Mouse (Mus musculus): ENCODE measurements around the gene Fgf2. TPM values are rescaled to one million over a fixed set of nuclear protein-coding genes. Genes with fewer than 3 reads are reported as not detected.

Gene Fgf2
- polyA plus RNA-seq, 1 experiment from 2014 or later, result 1.4 TPM

DNA sequence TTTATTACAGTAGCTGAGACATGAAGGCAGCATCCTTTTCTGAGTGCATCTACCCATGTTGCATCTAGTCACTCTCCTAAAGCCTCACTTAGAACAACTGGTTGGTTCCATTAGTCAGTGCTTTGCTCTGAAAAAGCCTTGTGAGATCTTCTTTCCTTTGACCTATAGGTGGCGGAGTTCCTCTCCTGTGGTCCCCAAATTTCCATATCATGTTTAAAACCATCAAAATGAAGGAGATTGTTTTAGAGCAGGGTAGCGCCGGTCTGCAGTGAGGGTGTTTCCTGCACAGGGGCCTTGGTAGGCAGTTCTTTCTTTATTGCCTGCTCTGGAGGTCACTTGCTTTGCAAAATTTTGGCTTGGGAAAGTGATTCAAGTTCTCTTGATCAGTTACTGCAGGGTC lies 23.8 kb upstream of the Fgf2 start:
- WGBS (ENCODE audit: insufficient replicate concordance), result 36% methylated on average over 3 of the region's 3 CpGs
- H3K4me2 ChIP-seq, result no peak overlapping the region
- H3K4me3 ChIP-seq (ENCODE audit: low read depth, low read length), result no peak overlapping the region
- H3K36me3 ChIP-seq (ENCODE audit: control insufficient read depth, insufficient read depth, low read length), result no peaks in the 10 kb centered on the region; the same call in 1 of the 2 replicates
- H3K27me3 ChIP-seq (ENCODE audit: control insufficient read depth, insufficient read depth, low read length), result no peaks in the 10 kb centered on the region
- H3K9me3 ChIP-seq (replicated peaks; ENCODE audit: control insufficient read depth, low read length), result no peaks in the 10 kb centered on the region
- H3K4me1 ChIP-seq (ENCODE audit: control insufficient read depth, insufficient read depth, low read length), result 0 out of 2 replicates have a peak, but pooled peaks cover 3% of the 10 kb centered on the region
- H3K9ac ChIP-seq (ENCODE audit: low read depth, low read length), result no peak overlapping the region
- no peak for ATAC-seq (replicated peaks; ENCODE audit: insufficient number of reproducible peaks, low FRiP score, low TSS enrichment)
- H3K27ac ChIP-seq (ENCODE audit: low read depth, low read length), result no peak overlapping the region

DNA sequence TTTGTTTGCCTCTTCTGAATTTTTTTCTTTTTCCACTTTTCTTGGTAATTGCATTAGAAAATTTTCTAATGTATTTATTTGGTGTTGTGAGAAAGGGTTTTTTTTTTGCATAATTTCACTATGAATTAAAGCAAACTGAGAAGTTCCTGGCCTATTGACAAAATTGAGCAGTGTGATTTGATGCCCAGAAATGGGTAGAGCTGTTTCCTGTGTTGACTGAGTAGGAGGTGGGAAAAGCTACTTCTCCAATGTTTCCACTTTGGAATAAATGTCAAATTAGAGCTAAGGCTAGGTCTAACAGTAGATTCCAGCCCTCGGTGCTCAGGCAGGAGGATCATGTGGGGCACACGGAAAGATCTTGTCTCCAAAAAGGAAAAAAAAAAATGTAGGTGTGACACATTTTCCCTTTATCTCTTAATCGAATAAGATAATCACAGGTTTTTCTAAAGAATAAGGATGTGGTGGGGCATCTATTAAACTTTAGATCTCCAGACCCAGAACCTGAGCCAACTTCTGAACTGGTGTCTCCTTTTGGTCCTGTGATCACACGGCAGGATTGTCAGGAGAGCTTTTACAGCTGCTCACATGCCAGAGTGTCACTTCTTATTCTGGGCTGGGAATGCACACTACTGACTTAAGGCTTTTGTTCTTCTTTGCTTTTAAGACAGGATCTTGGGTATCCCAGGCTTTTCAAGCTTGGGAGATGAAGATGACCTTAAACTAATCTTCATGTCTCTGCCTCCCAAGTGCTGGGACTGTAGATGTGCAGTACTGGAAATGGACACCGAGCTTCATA lies 22.6 kb upstream of the Fgf2 start:
- Histone ChIP-seq H3K4me3 (ENCODE audit: low read depth, low read length) (no peak overlapping the region), H3K27me3 (ENCODE audit: control insufficient read depth, insufficient read depth, low read length) (no peaks in the 10 kb centered on the region), H3K27ac (ENCODE audit: low read depth, low read length) (no peak overlapping the region), H3K36me3 (ENCODE audit: control insufficient read depth, insufficient read depth, low read length) (no peaks in the 10 kb centered on the region; the same call in 1 of the 2 replicates), H3K9me3 (replicated peaks; ENCODE audit: control insufficient read depth, low read length) (no peaks in the 10 kb centered on the region), H3K4me2 (no peak overlapping the region), H3K9ac (ENCODE audit: low read depth, low read length) (no peak overlapping the region), H3K4me1 (ENCODE audit: control insufficient read depth, insufficient read depth, low read length) (0 out of 2 replicates have a peak, but pooled peaks cover 3% of the 10 kb centered on the region)
- WGBS (ENCODE audit: insufficient replicate concordance), result 63% methylated on average over 5 of the region's 5 CpGs
- no peak for ATAC-seq (replicated peaks; ENCODE audit: insufficient number of reproducible peaks, low FRiP score, low TSS enrichment)

DNA sequence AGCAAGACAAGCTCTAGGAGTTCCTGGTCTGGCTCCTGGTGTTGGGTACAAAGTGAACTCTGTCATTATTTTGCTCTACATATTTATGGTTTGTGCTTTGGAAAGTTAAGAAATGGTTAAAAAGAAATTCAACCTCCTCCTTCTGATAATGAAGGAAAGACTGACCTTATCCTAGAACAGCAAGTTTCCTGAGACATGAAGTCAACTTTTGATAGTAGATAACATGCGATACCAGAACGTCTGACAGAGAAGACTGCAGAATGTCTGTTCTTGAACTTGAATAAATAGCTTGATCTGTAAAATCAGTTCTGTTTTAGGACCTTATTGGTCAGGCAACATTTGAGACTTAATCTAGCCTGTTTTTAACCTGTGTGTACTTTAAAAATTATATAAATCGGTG lies 21.5 kb upstream of the Fgf2 start:
- no peak overlapping the region for H3K4me2 ChIP-seq
- H3K36me3 ChIP-seq (ENCODE audit: control insufficient read depth, insufficient read depth, low read length), result no peaks in the 10 kb centered on the region
- H3K4me1 ChIP-seq (ENCODE audit: control insufficient read depth, insufficient read depth, low read length), result 0 out of 2 replicates have a peak, but pooled peaks cover 3% of the 10 kb centered on the region
- no peaks in the 10 kb centered on the region for H3K27me3 ChIP-seq (ENCODE audit: control insufficient read depth, insufficient read depth, low read length)
- H3K4me3 ChIP-seq (ENCODE audit: low read depth, low read length), result no peak overlapping the region
- no peak overlapping the region for H3K9ac ChIP-seq (ENCODE audit: low read depth, low read length)
- H3K9me3 ChIP-seq (replicated peaks; ENCODE audit: control insufficient read depth, low read length), result no peaks in the 10 kb centered on the region
- H3K27ac ChIP-seq (ENCODE audit: low read depth, low read length), result no peak overlapping the region
- ATAC-seq (replicated peaks; ENCODE audit: insufficient number of reproducible peaks, low FRiP score, low TSS enrichment), result no peak
- WGBS (ENCODE audit: insufficient replicate concordance), result 72% methylated on average over 3 of the region's 3 CpGs

DNA sequence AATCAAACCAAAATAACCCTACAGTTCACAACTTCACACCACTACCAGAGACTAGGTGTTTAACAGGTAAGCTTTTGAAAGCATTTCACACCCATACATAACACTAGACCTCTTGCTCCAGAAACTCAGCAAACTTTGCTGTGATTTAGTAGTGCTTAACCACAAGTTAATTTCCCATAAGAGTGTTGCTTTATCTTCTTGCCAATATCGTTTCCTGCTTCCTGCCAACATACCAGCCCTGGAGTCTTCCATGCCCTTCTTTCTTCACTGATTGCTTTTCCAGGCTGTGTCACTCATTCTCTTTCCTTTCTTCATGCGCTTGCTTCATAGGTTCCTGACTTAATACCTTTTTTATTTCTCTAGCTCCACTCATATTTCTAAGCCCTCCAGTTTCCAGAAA lies 19.7 kb upstream of the Fgf2 start:
- H3K36me3 ChIP-seq (ENCODE audit: control insufficient read depth, insufficient read depth, low read length), result no peaks in the 10 kb centered on the region
- no peak for ATAC-seq (replicated peaks; ENCODE audit: insufficient number of reproducible peaks, low FRiP score, low TSS enrichment)
- no peak overlapping the region for H3K4me2 ChIP-seq

DNA sequence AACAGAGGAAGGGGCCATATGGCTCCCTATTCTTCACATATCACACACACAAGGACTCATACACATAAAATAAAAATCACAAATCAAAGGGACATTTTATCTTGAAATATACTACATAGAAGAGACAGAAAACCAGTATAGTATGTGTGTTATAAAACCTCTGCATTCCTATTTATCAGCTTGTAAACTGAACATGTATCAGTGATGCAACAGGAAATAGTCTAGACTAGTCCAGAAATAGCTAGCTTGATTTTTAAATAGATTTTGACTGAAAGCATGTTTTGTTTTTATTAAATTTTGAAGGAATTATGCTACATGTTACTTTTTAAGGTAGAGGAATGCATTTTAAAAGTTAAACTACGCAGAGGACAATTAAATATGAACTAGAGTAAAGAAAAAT lies 18.2 kb upstream of the Fgf2 start:
- H3K27me3 ChIP-seq (ENCODE audit: control insufficient read depth, insufficient read depth, low read length), result no peaks in the 10 kb centered on the region
- no peak overlapping the region for H3K27ac ChIP-seq (ENCODE audit: low read depth, low read length)
- 0 out of 2 replicates have a peak, but pooled peaks cover 3% of the 10 kb centered on the region for H3K4me1 ChIP-seq (ENCODE audit: control insufficient read depth, insufficient read depth, low read length)
- no peak for ATAC-seq (replicated peaks; ENCODE audit: insufficient number of reproducible peaks, low FRiP score, low TSS enrichment)
- H3K4me3 ChIP-seq (ENCODE audit: low read depth, low read length), result no peak overlapping the region
- WGBS (ENCODE audit: insufficient replicate concordance), result 86% methylated on average over 1 of the region's 1 CpGs
- no peaks in the 10 kb centered on the region for H3K9me3 ChIP-seq (replicated peaks; ENCODE audit: control insufficient read depth, low read length)
- H3K4me2 ChIP-seq, result no peak overlapping the region
- H3K9ac ChIP-seq (ENCODE audit: low read depth, low read length), result no peak overlapping the region
- no peaks in the 10 kb centered on the region for H3K36me3 ChIP-seq (ENCODE audit: control insufficient read depth, insufficient read depth, low read length)

More for the DNA sequence above, 19.7 kb upstream of the Fgf2 start:
- Histone ChIP-seq H3K27me3 (ENCODE audit: control insufficient read depth, insufficient read depth, low read length) (no peaks in the 10 kb centered on the region), H3K9ac (ENCODE audit: low read depth, low read length) (no peak overlapping the region), H3K4me3 (ENCODE audit: low read depth, low read length) (no peak overlapping the region), H3K4me1 (ENCODE audit: control insufficient read depth, insufficient read depth, low read length) (0 out of 2 replicates have a peak, but pooled peaks cover 3% of the 10 kb centered on the region), H3K27ac (ENCODE audit: low read depth, low read length) (no peak overlapping the region), H3K9me3 (replicated peaks; ENCODE audit: control insufficient read depth, low read length) (no peaks in the 10 kb centered on the region)
- WGBS (ENCODE audit: insufficient replicate concordance), result 70% methylated on average over 2 of the region's 2 CpGs

DNA sequence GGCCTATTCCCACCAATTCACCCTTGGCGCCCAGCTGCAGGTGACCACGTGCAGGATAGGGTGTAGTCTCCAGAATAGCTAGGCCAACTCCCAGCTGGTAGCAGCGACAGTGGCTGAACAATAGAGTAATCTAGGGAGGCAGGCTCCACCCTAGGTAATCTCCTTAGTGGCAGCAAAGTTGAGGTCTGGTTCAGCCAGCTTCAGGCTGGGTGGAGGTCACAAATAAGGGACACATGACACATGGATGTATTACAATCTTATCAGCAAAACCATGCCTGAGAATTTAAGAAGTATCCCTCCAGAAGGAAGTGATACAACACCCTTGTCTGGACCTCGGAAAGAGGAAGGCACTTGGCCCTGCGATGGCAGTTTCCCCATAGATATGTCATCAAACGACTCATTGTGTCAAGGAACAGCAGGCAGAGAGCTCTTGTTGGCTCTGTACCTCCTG lies 16.1 kb upstream of the Fgf2 start:
- ATAC-seq (replicated peaks; ENCODE audit: insufficient number of reproducible peaks, low FRiP score, low TSS enrichment), result no peak
- Histone ChIP-seq H3K27me3 (ENCODE audit: control insufficient read depth, insufficient read depth, low read length) (no peaks in the 10 kb centered on the region), H3K4me3 (ENCODE audit: low read depth, low read length) (no peak overlapping the region), H3K27ac (ENCODE audit: low read depth, low read length) (no peak overlapping the region), H3K9me3 (replicated peaks; ENCODE audit: control insufficient read depth, low read length) (no peaks in the 10 kb centered on the region), H3K4me2 (no peak overlapping the region), H3K4me1 (ENCODE audit: control insufficient read depth, insufficient read depth, low read length) (no peaks in the 10 kb centered on the region), H3K9ac (ENCODE audit: low read depth, low read length) (no peak overlapping the region), H3K36me3 (ENCODE audit: control insufficient read depth, insufficient read depth, low read length) (no peaks in the 10 kb centered on the region)
- 43% methylated on average over 6 of the region's 6 CpGs for WGBS (ENCODE audit: insufficient replicate concordance)

DNA sequence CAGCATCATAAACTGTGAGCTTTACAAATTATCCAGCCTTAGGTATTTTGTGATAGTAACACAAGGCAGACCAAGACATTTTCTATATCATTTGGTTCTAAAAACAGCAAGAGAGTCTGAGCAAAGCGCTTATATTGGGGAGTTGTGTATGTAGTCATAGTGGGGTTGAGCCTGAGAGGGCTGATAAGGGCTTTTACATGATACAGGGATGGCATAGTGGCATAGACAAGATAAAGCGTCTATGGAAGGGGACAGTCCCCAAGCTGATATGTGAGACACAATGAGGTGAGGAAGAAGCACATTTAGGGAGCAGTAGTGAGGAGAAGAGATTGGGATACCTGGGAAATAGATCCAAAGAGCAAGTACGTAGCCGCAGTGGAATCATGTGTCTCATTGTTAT lies 14.1 kb upstream of the Fgf2 start:
- WGBS (ENCODE audit: insufficient replicate concordance), result 78% methylated on average over 4 of the region's 4 CpGs
- no peak overlapping the region for H3K27ac ChIP-seq (ENCODE audit: low read depth, low read length)
- ATAC-seq (replicated peaks; ENCODE audit: insufficient number of reproducible peaks, low FRiP score, low TSS enrichment), result no peak

DNA sequence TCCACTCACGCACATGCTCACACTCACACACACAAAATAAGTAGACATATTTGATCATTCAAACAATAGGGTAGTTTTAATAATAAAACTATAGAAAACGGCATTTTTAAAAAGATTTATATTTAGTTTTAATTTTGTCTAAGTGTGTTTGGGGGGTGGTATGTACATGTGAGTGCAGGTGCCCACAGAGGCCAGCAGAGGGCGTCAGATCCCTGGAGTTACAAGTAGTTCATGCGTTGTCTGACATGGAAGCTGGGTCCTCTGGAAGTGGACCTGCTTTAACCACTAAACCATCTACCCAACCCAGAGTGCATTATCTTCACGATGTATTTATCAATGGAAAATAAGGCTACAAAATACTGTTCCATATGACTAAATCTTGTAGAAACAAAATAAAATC lies 7.0 kb upstream of the Fgf2 start:
- Histone ChIP-seq H3K9me3 (replicated peaks; ENCODE audit: control insufficient read depth, low read length) (no peaks in the 10 kb centered on the region), H3K9ac (ENCODE audit: low read depth, low read length) (no peak overlapping the region), H3K4me3 (ENCODE audit: low read depth, low read length) (no peak overlapping the region), H3K36me3 (ENCODE audit: control insufficient read depth, insufficient read depth, low read length) (no peaks in the 10 kb centered on the region), H3K27me3 (ENCODE audit: control insufficient read depth, insufficient read depth, low read length) (no peaks in the 10 kb centered on the region), H3K4me2 (no peak overlapping the region), H3K4me1 (ENCODE audit: control insufficient read depth, insufficient read depth, low read length) (no peaks in the 10 kb centered on the region), H3K27ac (ENCODE audit: low read depth, low read length) (no peak overlapping the region)
- ATAC-seq (replicated peaks; ENCODE audit: insufficient number of reproducible peaks, low FRiP score, low TSS enrichment), result no peak
- WGBS (ENCODE audit: insufficient replicate concordance), result 53% methylated on average over 5 of the region's 5 CpGs

More for the DNA sequence above, 14.1 kb upstream of the Fgf2 start:
- H3K27me3 ChIP-seq (ENCODE audit: control insufficient read depth, insufficient read depth, low read length), result no peaks in the 10 kb centered on the region
- no peak overlapping the region for H3K9ac ChIP-seq (ENCODE audit: low read depth, low read length)
- H3K4me2 ChIP-seq, result no peak overlapping the region
- no peaks in the 10 kb centered on the region for H3K9me3 ChIP-seq (replicated peaks; ENCODE audit: control insufficient read depth, low read length)
- no peak overlapping the region for H3K4me3 ChIP-seq (ENCODE audit: low read depth, low read length)
- no peaks in the 10 kb centered on the region for H3K36me3 ChIP-seq (ENCODE audit: control insufficient read depth, insufficient read depth, low read length)
- no peaks in the 10 kb centered on the region for H3K4me1 ChIP-seq (ENCODE audit: control insufficient read depth, insufficient read depth, low read length)

DNA sequence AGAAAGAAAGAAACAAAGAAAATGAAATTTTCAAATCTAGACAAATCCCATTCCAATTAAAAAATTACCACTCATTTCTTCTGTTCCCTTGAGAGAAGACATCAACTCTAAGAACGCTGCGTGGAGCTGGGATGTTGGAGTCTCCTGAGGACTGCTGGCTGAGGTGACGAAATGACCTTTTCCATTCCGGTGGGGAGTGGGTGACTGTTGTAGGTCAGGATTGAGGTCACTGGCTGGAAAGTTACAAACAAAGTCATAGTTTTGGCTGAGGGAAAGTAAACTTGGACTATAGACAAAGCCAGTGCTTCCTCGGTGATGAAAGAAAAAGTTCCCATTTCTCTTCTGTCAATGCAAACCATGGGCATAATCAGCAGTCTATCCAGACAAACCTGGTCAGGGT lies 5.3 kb upstream of the Fgf2 start:
- H3K4me1 ChIP-seq (ENCODE audit: control insufficient read depth, insufficient read depth, low read length), result no peaks in the 10 kb centered on the region
- no peak overlapping the region for H3K9ac ChIP-seq (ENCODE audit: low read depth, low read length)
- no peak overlapping the region for H3K4me2 ChIP-seq
- H3K4me3 ChIP-seq (ENCODE audit: low read depth, low read length), result no peak overlapping the region
- H3K36me3 ChIP-seq (ENCODE audit: control insufficient read depth, insufficient read depth, low read length), result no peaks in the 10 kb centered on the region
- 52% methylated on average over 5 of the region's 5 CpGs for WGBS (ENCODE audit: insufficient replicate concordance)
- no peak overlapping the region for H3K27ac ChIP-seq (ENCODE audit: low read depth, low read length)
- no peaks in the 10 kb centered on the region for H3K9me3 ChIP-seq (replicated peaks; ENCODE audit: control insufficient read depth, low read length)
- H3K27me3 ChIP-seq (ENCODE audit: control insufficient read depth, insufficient read depth, low read length), result peaks cover 3% of the 10 kb centered on the region; the same call in 1 of the 2 replicates
- ATAC-seq (replicated peaks; ENCODE audit: insufficient number of reproducible peaks, low FRiP score, low TSS enrichment), result no peak

Data from heart, embryonic 11.5 days (tissue).